Mouse (Mus musculus) embryonic facial prominence, embryonic 13.5 days (tissue): ENCODE measurements around the gene Nedd9. TPM values are rescaled to one million over a fixed set of nuclear protein-coding genes. Genes with fewer than 3 reads are reported as not detected.

Experiments
- ATAC-seq: fragments of 200-750 bp; cut with Nextera tagmentation; 2 replicates; pipeline ENCODE4 v1.8.0; 2017; ENCODE audit warnings: low read depth; ENCODE audit not compliant: insufficient number of reproducible peaks, insufficient read depth, low FRiP score, low TSS enrichment
- H3K27ac ChIP-seq: fragments of 300-500 bp; sonication (generic); 2 replicates; pipeline ENCODE4 v1.5.1; 2015; ENCODE audit warnings: moderate library complexity, mild to moderate bottlenecking, inconsistent platforms
- H3K27me3 ChIP-seq: fragments of 300-500 bp; sonication (generic); 2 replicates; pipeline ENCODE4 v1.6.1; 2015; ENCODE audit warnings: mild to moderate bottlenecking, inconsistent platforms
- H3K36me3 ChIP-seq: fragments of 300-500 bp; sonication (generic); 2 replicates; pipeline ENCODE4 v1.6.1; 2015; ENCODE audit warnings: mild to moderate bottlenecking, inconsistent platforms
- H3K4me1 ChIP-seq: fragments of 300-500 bp; sonication (generic); 2 replicates; pipeline ENCODE4 v1.6.1; 2015; ENCODE audit warnings: inconsistent platforms
- H3K4me2 ChIP-seq: fragments of 300-500 bp; sonication (generic); 2 replicates; pipeline ENCODE4 v1.6.1; 2015; ENCODE audit warnings: moderate library complexity, mild to moderate bottlenecking, inconsistent platforms
- H3K4me3 ChIP-seq: fragments of 300-500 bp; sonication (generic); 2 replicates; pipeline ENCODE4 v1.5.1; 2015; ENCODE audit warnings: mild to moderate bottlenecking, inconsistent platforms
- H3K9ac ChIP-seq: fragments of 300-500 bp; sonication (generic); 2 replicates; pipeline ENCODE4 v1.6.1; 2015; ENCODE audit warnings: mild to moderate bottlenecking, inconsistent platforms
- H3K9me3 ChIP-seq: fragments of 300-500 bp; sonication (generic); 2 replicates; pipeline ENCODE4 v1.6.1; 2016; ENCODE audit warnings: inconsistent platforms
- WGBS: fragments of 180-500 bp; shearing (Covaris S2); methylation state at CpG from one replicate; pipeline ENCODE4 v1.1.7; 2015; ENCODE audit warnings: mixed read lengths; 5-methylcytosine and 5-hydroxymethylcytosine counted together
- polyA plus RNA-seq: library from polyadenylated mRNA; unstranded; fragments of >200 nt; fragmentation: Nextera tagmentation; extraction: Ambion mirVana; gene quantifications from 2 replicates; pipeline ENCODE4 v1.2.1, GENCODE M21; 2015

The Nedd9 gene
- 23.2 and 27.4 TPM in 2 replicates for polyA plus RNA-seq

DNA sequence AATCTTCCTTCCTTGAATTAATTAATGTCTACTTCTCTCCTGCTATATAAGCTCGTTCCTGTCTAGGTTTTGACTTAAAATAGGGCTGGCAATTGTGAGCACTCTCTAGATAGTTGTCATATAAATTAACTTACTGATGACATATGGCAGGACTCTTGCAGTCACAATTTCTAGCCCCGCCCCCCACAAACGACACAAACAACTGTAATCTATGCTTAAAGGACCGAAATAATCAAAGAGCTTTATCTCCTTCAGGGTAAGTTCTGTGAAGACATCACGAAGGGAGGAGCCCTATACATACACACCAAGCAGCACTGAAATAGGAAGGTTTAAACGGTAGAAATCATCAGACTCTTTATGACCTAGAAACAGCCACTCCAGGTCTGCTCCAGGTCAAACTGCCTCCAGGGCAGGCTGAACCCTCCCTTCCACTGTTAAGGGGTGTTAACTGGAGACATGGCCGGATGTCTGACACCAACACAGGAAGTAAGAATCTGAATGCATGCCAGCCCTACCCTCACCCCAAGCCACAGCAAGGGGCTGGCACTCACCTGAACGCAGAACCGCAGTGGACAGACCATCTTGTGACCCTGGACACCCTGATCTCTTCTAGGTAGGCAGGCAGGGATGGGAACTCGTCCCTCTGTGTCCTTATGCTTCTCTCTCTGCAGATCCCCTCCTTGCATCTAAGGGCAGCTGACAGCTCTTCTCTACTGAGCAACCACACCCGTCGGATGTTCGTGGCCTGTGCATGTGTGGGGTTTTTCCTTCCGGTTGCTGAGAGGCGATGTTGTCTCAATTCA lies at the start of gene Nedd9:
TSS of gene Nedd9 (minus strand) at position 757 of the 803 bp plus-strand sequence.
- Histone ChIP-seq H3K27ac (no peak within 1 kb of the TSS), H3K9ac (no peak within 1 kb of the TSS), H3K27me3 (no peaks in the 10 kb centered on the region), H3K4me2 (no peak within 1 kb of the TSS), H3K4me1 (peaks cover 17% of the 10 kb centered on the region; the same call in 1 of the 2 replicates), H3K9me3 (no peaks in the 10 kb centered on the region), H3K4me3 (no peak within 1 kb of the TSS), H3K36me3 (no peaks in the 10 kb centered on the region)
- ATAC-seq: no peak
- WGBS: 53% methylated on average over 15 of the region's 15 CpGs

GRCm38 (mm10) chr13:41532625-41533024 lies 45.5 kb upstream of the Nedd9 start:
- H3K4me3 ChIP-seq: no peak overlapping the region

GRCm38 (mm10) chr13:41530326-41530725 lies 43.2 kb upstream of the Nedd9 start:
- Histone ChIP-seq H3K9me3 (no peaks in the 10 kb centered on the region), H3K4me2 (no peak overlapping the region), H3K4me3 (no peak overlapping the region), H3K9ac (no peak overlapping the region), H3K36me3 (no peaks in the 10 kb centered on the region), H3K27ac (no peak overlapping the region), H3K27me3 (no peaks in the 10 kb centered on the region), H3K4me1 (no peaks in the 10 kb centered on the region)
- no peak for ATAC-seq

More at GRCm38 (mm10) chr13:41532625-41533024, 45.5 kb upstream of the Nedd9 start:
- Histone ChIP-seq H3K9ac (no peak overlapping the region), H3K27ac (no peak overlapping the region), H3K36me3 (no peaks in the 10 kb centered on the region), H3K9me3 (no peaks in the 10 kb centered on the region), H3K4me2 (no peak overlapping the region), H3K27me3 (no peaks in the 10 kb centered on the region), H3K4me1 (no peaks in the 10 kb centered on the region)
- no peak for ATAC-seq
- WGBS: 74% methylated on average over 5 of the region's 5 CpGs

DNA sequence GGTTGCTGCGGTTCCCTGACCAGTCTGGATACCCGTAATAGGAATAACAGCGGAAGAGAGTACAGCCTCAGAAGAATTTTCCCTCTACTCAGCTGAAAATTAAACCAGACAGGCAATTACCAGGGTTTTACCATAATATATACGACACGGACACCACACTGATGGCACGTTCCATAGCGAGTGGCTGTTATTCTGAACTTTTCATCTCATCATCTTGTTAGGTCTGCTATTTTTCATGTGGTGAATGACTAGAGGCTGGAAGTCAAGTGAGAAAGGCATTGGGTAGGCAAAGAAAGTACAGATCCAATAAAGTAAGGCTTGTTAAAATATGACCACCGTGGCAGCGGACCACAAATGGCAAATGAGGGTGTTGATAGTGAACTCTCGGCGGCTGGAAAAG lies 37.0 kb upstream of the Nedd9 start:
- Histone ChIP-seq H3K4me3 (no peak overlapping the region), H3K27me3 (no peaks in the 10 kb centered on the region), H3K9ac (no peak overlapping the region), H3K27ac (no peak overlapping the region), H3K9me3 (no peaks in the 10 kb centered on the region), H3K4me1 (0 out of 2 replicates have a peak, but pooled peaks cover 3% of the 10 kb centered on the region), H3K4me2 (no peak overlapping the region), H3K36me3 (no peaks in the 10 kb centered on the region)
- no peak for ATAC-seq
- 83% methylated on average over 11 of the region's 11 CpGs for WGBS

GRCm38 (mm10) chr13:41521296-41521695 lies 34.1 kb upstream of the Nedd9 start:
- Histone ChIP-seq H3K4me1 (0 out of 2 replicates have a peak, but pooled peaks cover 6% of the 10 kb centered on the region), H3K4me2 (no peak overlapping the region), H3K4me3 (no peak overlapping the region), H3K9me3 (no peaks in the 10 kb centered on the region), H3K9ac (no peak overlapping the region), H3K27me3 (no peaks in the 10 kb centered on the region), H3K27ac (no peak overlapping the region), H3K36me3 (no peaks in the 10 kb centered on the region)
- 64% methylated on average over 4 of the region's 4 CpGs for WGBS
- no peak for ATAC-seq

DNA sequence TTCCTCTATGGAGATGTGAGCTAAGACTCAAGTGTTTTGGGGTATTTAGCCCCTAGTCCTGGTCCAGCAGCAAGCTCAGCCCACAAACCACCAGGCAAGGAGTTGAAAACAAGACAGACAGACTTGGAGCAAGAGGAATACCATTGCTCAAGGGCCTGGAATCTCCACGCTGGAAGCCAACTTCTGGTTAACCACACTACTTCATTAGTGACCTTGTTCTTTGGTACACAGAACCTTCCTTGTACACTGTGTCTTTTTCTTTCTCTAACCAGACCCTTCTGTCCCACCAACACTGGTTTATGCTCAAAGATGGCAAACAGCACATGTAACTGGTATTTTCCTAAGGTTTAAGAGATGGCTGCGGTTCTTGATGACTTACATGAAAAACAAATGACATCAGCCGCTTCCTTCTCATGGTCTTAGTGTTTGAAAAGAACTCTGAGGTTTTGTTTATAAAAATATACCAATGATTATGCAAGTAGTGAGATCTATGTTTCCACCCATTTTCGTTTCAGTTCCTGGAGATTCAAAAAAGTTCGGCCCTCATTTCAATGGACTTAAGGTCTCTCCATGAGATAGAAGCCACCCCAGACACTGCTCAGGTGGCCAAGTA lies 33.5 kb upstream of the Nedd9 start:
- no peaks in the 10 kb centered on the region for H3K9me3 ChIP-seq
- peaks cover 7% of the 10 kb centered on the region; the same call in 1 of the 2 replicates for H3K4me1 ChIP-seq
- H3K9ac ChIP-seq: no peak overlapping the region
- H3K4me3 ChIP-seq: no peak overlapping the region
- no peak overlapping the region for H3K27ac ChIP-seq
- 86% methylated on average over 5 of the region's 5 CpGs for WGBS
- ATAC-seq: no peak
- no peaks in the 10 kb centered on the region for H3K27me3 ChIP-seq
- H3K36me3 ChIP-seq: no peaks in the 10 kb centered on the region
- no peak overlapping the region for H3K4me2 ChIP-seq

DNA sequence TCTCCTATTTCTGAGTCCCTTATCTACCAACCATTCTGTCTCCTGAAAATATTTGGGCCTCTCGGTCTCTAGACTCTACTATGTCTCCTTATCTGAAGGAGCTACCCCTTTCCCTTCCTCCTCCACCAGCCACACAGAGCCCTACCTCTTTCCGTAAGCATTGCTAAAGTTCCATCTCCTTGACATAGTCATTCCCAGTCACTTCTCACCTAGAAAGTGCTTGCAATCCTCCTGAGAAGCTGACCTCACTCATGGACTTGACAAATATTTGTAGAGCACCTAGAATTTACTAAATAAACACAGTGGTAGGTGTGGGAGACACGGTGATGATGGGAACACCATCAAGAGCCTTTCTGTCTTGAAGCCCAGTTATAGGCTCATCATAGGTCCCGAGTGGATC lies 32.6 kb upstream of the Nedd9 start:
- no peak for ATAC-seq
- Histone ChIP-seq H3K4me2 (no peak overlapping the region), H3K27ac (no peak overlapping the region), H3K4me3 (no peak overlapping the region), H3K36me3 (no peaks in the 10 kb centered on the region), H3K9me3 (no peaks in the 10 kb centered on the region), H3K9ac (no peak overlapping the region), H3K4me1 (peaks cover 16% of the 10 kb centered on the region), H3K27me3 (no peaks in the 10 kb centered on the region)
- 90% methylated on average over 4 of the region's 4 CpGs for WGBS

- Histone ChIP-seq H3K4me1 (peaks cover 18% of the 10 kb centered on the region), H3K27me3 (peaks cover 4% of the 10 kb centered on the region), H3K9me3 (no peaks in the 10 kb centered on the region), H3K4me3 (no peak overlapping the region), H3K27ac (no peak overlapping the region), H3K4me2 (no peak overlapping the region), H3K36me3 (no peaks in the 10 kb centered on the region), H3K9ac (no peak overlapping the region)
- ATAC-seq: no peak
- 94% methylated on average over 4 of the region's 4 CpGs for WGBS
These were observed 30.0 kb upstream of the Nedd9 start for GRCm38 (mm10) chr13:41517193-41517592.

GRCm38 (mm10) chr13:41515749-41516148 lies 28.6 kb upstream of the Nedd9 start:
- Histone ChIP-seq H3K9ac (no peak overlapping the region), H3K36me3 (no peaks in the 10 kb centered on the region), H3K27ac (no peak overlapping the region), H3K4me1 (peaks cover 22% of the 10 kb centered on the region), H3K9me3 (no peaks in the 10 kb centered on the region), H3K4me2 (no peak overlapping the region), H3K4me3 (no peak overlapping the region), H3K27me3 (peaks cover 4% of the 10 kb centered on the region)
- ATAC-seq: no peak
- WGBS: 65% methylated on average over 4 of the region's 4 CpGs

GRCm38 (mm10) chr13:41514918-41515317 lies 27.8 kb upstream of the Nedd9 start:
- H3K27me3 ChIP-seq: peaks cover 4% of the 10 kb centered on the region
- no peak overlapping the region for H3K9ac ChIP-seq
- ATAC-seq: no peak
- no peak overlapping the region for H3K4me3 ChIP-seq
- H3K27ac ChIP-seq: no peak overlapping the region
- H3K4me2 ChIP-seq: peak overlapping the region; percentile 22; the same call in 1 of the 2 replicates
- no peaks in the 10 kb centered on the region for H3K9me3 ChIP-seq
- H3K36me3 ChIP-seq: no peaks in the 10 kb centered on the region
- WGBS: 14% methylated on average over 8 of the region's 8 CpGs
- H3K4me1 ChIP-seq: peaks cover 22% of the 10 kb centered on the region

GRCm38 (mm10) chr13:41513456-41513855 lies 26.3 kb upstream of the Nedd9 start:
- Histone ChIP-seq H3K27me3 (peaks cover 4% of the 10 kb centered on the region), H3K36me3 (no peaks in the 10 kb centered on the region), H3K4me1 (peaks cover 22% of the 10 kb centered on the region), H3K4me2 (no peak overlapping the region), H3K9ac (no peak overlapping the region), H3K9me3 (no peaks in the 10 kb centered on the region), H3K4me3 (no peak overlapping the region), H3K27ac (no peak overlapping the region)
- 84% methylated on average over 3 of the region's 3 CpGs for WGBS
- ATAC-seq: no peak

- ATAC-seq: no peak
- 69% methylated on average over 4 of the region's 4 CpGs for WGBS
- no peaks in the 10 kb centered on the region for H3K36me3 ChIP-seq
- no peak overlapping the region for H3K9ac ChIP-seq
- no peak overlapping the region for H3K4me2 ChIP-seq
- H3K4me1 ChIP-seq: peaks cover 22% of the 10 kb centered on the region
- no peak overlapping the region for H3K4me3 ChIP-seq
- no peaks in the 10 kb centered on the region for H3K9me3 ChIP-seq
- H3K27ac ChIP-seq: no peak overlapping the region
- H3K27me3 ChIP-seq: peaks cover 4% of the 10 kb centered on the region
These were observed 25.1 kb upstream of the Nedd9 start for GRCm38 (mm10) chr13:41512243-41512642.
